Mouse (Mus musculus): Measurements from ENCODE around the gene Olfr1089. TPM values are rescaled to one million over a fixed set of nuclear protein-coding genes. Genes with fewer than 3 reads are reported as not detected.

Gene Olfr1089
- total RNA-seq (2021), result not detected
- long read RNA-seq, experiment 1, result 0 reads
- long read RNA-seq, experiment 2, result 0 reads

DNA sequence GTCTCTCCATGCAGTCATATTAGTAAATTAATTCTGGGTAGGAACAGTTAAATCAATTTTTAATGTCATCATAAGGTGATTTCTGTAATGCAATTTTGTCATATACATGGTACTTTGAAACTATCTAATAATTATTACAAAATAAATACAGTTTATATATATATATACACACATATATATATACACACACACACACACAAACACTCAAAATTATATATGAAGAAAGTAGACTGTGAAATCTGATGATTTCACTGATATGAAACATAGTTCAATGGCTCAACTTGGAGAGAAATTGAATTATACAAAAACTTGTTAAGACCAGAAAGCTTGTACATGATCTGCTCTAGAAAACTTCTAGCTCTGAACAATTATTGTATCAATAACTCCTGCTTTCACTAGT, at the start of gene Olfr1089:
TSS of gene Olfr1089 (minus strand) at position 101 of the 400 bp plus-strand sequence.
- no peak for DNase-seq

DNA sequence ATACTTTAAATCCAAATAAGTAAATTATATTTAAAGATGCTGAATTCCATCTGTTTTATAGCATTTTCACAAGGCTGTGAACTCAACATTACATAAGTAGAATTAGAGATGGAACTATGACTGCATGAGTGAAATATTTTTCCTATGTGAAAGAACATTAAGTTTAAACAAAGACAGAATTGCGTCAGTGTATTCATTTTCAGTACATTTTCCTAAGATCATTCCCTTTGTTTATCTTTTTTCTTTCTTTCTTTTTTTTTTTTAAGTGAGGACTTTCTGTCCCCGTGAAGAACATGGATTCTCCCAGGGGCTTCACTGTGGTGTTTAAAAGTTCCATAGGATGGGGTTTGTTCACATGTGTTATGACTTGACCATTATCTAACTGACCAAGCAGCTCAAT, 48.7 kb upstream of the Olfr1089 start, which contains the start of gene Olfr1093:
TSS of gene Olfr1093 (plus strand) at position 301 of the 400 bp plus-strand sequence.
- DNase-seq, result no peak

DNA sequence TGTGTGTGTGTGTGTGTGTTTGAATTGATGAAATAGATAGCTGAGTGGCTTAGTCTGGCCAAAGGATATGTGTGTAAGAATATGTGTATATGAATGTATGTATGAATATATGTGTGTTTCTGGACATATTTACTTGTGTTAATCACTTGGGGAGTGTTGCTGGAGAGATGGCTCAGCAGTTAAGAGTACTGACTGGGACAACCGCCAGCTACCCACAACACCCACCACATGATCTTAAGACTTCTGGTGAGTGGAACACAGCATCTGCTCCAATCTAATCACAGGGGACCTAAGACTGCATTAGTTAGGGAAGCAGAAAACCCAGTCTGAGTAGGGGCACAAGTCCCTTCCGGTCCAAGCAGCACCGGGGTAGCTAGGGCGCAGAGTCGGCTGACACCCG, 27.5 kb upstream of the Olfr1089 start:
- DNase-seq, result no peak

DNA sequence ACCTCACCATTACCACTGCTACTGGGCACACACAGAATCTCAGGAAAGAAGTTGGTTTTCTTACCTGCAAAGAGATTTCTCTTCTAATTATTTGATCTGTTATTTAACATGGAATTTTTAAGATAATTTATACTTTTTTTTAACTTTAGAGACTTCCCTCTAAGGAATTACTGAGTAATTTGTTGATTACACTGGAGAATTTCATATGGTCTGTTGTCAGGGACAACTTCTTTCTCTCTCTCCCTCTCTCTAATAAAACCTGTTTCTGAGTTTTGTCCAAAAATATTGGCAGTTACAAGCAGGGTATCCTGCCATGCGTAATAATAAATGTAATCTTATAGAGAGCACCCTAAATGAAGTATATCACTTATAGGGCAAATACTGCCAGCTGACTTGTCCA, 25.4 kb upstream of the Olfr1089 start, which contains the start of gene Olfr1090:
TSS of gene Olfr1090 (minus strand) at position 101 of the 400 bp plus-strand sequence.
- no peak for DNase-seq

DNA sequence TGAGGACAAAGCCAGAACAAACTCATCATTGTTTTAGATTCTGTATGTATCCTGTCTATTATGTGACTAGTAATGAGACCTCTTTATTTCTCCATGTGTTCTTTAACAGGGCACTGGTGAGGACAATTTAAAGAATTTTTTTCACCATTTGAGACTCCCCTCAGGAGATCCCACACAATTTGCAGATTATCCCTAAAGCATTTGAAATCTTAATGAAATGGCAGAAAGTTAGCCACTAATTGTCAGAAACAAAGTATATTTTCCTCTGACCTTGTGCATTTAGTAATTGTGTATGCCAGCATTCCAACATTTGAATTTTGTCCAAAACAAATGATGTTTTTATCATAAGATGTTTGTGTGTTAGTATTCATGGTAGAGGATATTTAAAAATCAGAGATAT, 35.2 kb downstream of the Olfr1089 start, which contains the start of gene Olfr1087:
TSS of gene Olfr1087 (minus strand) at position 101 of the 400 bp plus-strand sequence.
- no peak for DNase-seq

Other genes with a start within 250 kb of the Olfr1089 start
- gene Olfr228, start 246.3 kb downstream of the Olfr1089 start, total RNA-seq (2021), result not detected
- gene Olfr1076, start 225.2 kb downstream of the Olfr1089 start, total RNA-seq (2021), result not detected
- not detected for gene Olfr1079, start 191.2 kb downstream of the Olfr1089 start, total RNA-seq (2021)
- gene Olfr1080, start 175.5 kb downstream of the Olfr1089 start, total RNA-seq (2021), result not detected
- gene Olfr1082, start 134.7 kb downstream of the Olfr1089 start, total RNA-seq (2021), result not detected
- gene Olfr1084, start 94.0 kb downstream of the Olfr1089 start, total RNA-seq (2021), result not detected
- not detected for gene Olfr1085, start 71.7 kb downstream of the Olfr1089 start, total RNA-seq (2021)
- gene Olfr1086, start 53.6 kb downstream of the Olfr1089 start, total RNA-seq (2021), result not detected
- not detected for gene Olfr1087, start 35.3 kb downstream of the Olfr1089 start, total RNA-seq (2021)
- gene Olfr1090, start 25.3 kb upstream of the Olfr1089 start, total RNA-seq (2021), result not detected
- not detected for gene Olfr1093, start 48.8 kb upstream of the Olfr1089 start, total RNA-seq (2021)
- gene Olfr141, start 76.3 kb upstream of the Olfr1089 start, total RNA-seq (2021), result not detected
- gene Olfr1094, start 91.0 kb upstream of the Olfr1089 start, total RNA-seq (2021), result not detected
- gene Olfr1095, start 118.0 kb upstream of the Olfr1089 start, total RNA-seq (2021), result not detected
- not detected for gene Gm13723, start 141.1 kb upstream of the Olfr1089 start, total RNA-seq (2021)
- not detected for gene Olfr1097, start 158.5 kb upstream of the Olfr1089 start, total RNA-seq (2021)
- gene Olfr1098, start 190.8 kb upstream of the Olfr1089 start, total RNA-seq (2021), result not detected
- gene Olfr1099, start 227.0 kb upstream of the Olfr1089 start, total RNA-seq (2021), result not detected
- gene Olfr1100, start 246.3 kb upstream of the Olfr1089 start, total RNA-seq (2021), result not detected